Mouse (Mus musculus): ENCODE measurements around the gene Fbxw11. TPM values are rescaled to one million over a fixed set of nuclear protein-coding genes. Genes with fewer than 3 reads are reported as not detected.
"Not testable (repeated sequence)": the region's sequence is repeated elsewhere in the genome, so short reads cannot be mapped to it uniquely, and the experiment has no call there.

Gene Fbxw11
- polyA plus RNA-seq, 1 experiment: 122 TPM

DNA sequence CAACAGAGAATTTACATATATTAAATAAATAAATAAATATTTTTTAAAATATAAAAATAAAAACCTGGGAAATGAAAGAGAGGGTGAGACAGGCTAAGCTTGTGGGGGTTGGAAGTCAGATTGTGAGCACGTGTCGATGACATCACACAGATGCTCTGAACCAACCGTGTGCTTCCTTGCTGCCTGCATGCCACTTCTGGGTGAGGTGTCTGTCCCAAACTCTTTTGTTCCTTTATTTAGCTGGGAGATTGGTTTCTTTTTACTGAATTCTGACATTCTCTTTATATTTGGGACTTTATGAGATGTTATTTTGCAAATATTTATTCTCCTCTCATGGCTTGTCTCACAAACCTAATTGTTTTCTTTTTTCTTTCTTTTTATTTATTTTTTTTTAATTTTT lies 36.6 kb upstream of the Fbxw11 start:
- Histone ChIP-seq H3K27me3 (ENCODE audit: control insufficient read depth, insufficient read depth, low read length) (no peaks in the 10 kb centered on the region), H3K4me3 (replicated peaks; ENCODE audit: insufficient read depth, low read depth, low read length) (no peak overlapping the region), H3K4me1 (ENCODE audit: control insufficient read depth, insufficient read depth, low read length) (peaks cover 34% of the 10 kb centered on the region), H3K27ac (ENCODE audit: insufficient read depth, low read length) (no peak overlapping the region; the same call in 1 of the 2 replicates)
- TF ChIP-seq POLR2A (IDR thresholded peaks at IDR 0.05; ENCODE audit: borderline replicate concordance, insufficient read depth, low read length): no peak
- TF ChIP-seq CTCF (IDR thresholded peaks at IDR 0.05; ENCODE audit: borderline replicate concordance, insufficient read depth, low read depth, low read length): no peak
- WGBS: 84% methylated on average over 3 of the region's 3 CpGs
- no peak for DNase-seq

DNA sequence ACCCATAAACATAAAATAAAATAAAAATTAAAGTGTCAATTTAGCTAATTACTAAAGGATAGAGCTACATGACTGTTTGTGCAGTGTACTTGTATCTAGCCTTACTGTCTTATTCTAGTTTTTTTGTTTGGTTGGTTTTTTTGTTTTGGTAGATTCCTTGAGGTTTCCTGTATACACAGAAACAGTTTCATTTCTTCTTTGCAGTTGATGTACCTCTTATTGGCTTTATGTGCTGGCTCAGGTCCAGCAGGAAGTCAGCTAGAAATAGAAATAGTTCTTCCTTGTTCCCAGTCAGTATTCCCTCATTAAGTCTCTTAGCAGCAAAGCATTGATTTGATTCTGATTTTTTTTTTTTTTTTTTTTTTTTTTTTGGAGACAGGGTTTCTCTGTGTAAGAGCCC lies 35.2 kb upstream of the Fbxw11 start:
- TF ChIP-seq CTCF (IDR thresholded peaks at IDR 0.05; ENCODE audit: borderline replicate concordance, insufficient read depth, low read depth, low read length) (no peak), POLR2A (IDR thresholded peaks at IDR 0.05; ENCODE audit: borderline replicate concordance, insufficient read depth, low read length) (no peak)
- DNase-seq: no peak
- H3K4me1 ChIP-seq (ENCODE audit: control insufficient read depth, insufficient read depth, low read length): peaks cover 30% of the 10 kb centered on the region
- H3K27me3 ChIP-seq (ENCODE audit: control insufficient read depth, insufficient read depth, low read length): no peaks in the 10 kb centered on the region
- H3K27ac ChIP-seq (ENCODE audit: insufficient read depth, low read length): no peak overlapping the region
- H3K4me3 ChIP-seq (replicated peaks; ENCODE audit: insufficient read depth, low read depth, low read length): no peak overlapping the region

DNA sequence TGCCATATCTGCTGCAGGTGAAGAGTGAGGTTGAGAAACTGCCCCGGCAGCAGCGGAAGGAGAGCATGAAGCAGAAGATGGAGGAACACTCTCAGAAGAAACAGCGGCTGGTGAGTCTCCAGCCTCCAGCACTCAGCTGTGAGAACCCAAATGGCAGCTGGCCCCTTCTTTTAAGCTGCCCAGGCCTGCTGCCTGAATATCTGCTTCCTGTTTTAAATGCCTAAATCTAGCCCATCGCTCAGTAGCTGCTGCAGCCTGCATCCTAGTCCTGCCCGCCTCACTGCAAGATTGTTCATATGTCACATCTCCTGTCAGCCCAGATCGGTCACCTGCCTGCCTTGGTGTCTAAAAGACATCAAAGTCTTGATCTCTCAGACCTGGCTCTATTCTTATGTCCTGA lies 31.9 kb upstream of the Fbxw11 start:
- no peak for TF ChIP-seq CTCF (IDR thresholded peaks at IDR 0.05; ENCODE audit: borderline replicate concordance, insufficient read depth, low read depth, low read length)
- TF ChIP-seq POLR2A (IDR thresholded peaks at IDR 0.05; ENCODE audit: borderline replicate concordance, insufficient read depth, low read length): no peak
- Histone ChIP-seq H3K27me3 (ENCODE audit: control insufficient read depth, insufficient read depth, low read length) (no peaks in the 10 kb centered on the region), H3K4me3 (replicated peaks; ENCODE audit: insufficient read depth, low read depth, low read length) (no peak overlapping the region), H3K4me1 (ENCODE audit: control insufficient read depth, insufficient read depth, low read length) (peaks cover 17% of the 10 kb centered on the region), H3K27ac (ENCODE audit: insufficient read depth, low read length) (no peak overlapping the region; the same call in 1 of the 2 replicates)
- 77% methylated on average over 6 of the region's 6 CpGs for WGBS
- DNase-seq: no peak

DNA sequence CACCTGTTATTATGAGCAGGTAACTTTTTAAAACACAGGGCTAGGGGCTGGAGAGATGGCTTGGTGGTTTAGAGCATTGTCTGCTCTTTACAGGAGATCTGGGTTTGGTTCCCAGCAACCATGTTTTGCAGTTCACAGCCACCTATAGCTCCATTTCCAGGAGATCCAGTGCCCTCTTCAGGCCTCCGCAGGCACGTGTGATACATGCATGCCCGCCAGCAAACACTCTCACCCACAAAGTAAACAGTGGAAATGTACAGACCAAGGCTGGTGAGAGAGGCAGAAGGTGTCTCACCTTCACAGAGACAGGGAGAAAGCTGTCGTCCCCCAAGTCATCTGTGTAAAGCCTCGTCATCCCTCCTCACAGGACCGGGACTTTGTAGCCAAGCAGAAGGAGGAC lies 30.2 kb upstream of the Fbxw11 start:
- H3K27me3 ChIP-seq (ENCODE audit: control insufficient read depth, insufficient read depth, low read length): no peaks in the 10 kb centered on the region
- WGBS: 87% methylated on average over 6 of the region's 6 CpGs
- H3K4me3 ChIP-seq (replicated peaks; ENCODE audit: insufficient read depth, low read depth, low read length): no peak overlapping the region
- no peak for TF ChIP-seq CTCF (IDR thresholded peaks at IDR 0.05; ENCODE audit: borderline replicate concordance, insufficient read depth, low read depth, low read length)
- peaks cover 13% of the 10 kb centered on the region for H3K4me1 ChIP-seq (ENCODE audit: control insufficient read depth, insufficient read depth, low read length)
- no peak for DNase-seq
- no peak overlapping the region for H3K27ac ChIP-seq (ENCODE audit: insufficient read depth, low read length)

DNA sequence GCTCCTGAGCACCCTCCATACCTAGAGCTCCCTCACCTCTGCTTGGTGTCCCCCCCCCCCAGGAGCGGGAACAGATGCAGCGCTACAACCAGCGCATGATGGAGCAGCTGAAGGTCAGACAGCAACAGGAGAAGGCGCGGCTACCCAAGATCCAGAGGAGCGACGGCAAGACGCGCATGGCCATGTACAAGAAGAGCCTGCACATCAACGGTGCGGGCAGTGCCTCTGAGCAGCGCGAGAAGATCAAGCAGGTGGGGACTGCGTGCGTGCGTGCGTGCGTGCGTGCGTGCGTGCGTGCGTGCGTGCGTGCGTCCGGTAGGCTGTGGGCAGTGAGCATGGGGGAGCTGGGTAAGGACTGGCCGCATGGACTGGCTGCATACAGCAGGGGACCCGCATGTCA lies 28.1 kb upstream of the Fbxw11 start:
- no peaks in the 10 kb centered on the region for H3K27me3 ChIP-seq (ENCODE audit: control insufficient read depth, insufficient read depth, low read length)
- no peak for DNase-seq
- H3K4me1 ChIP-seq (ENCODE audit: control insufficient read depth, insufficient read depth, low read length): peaks cover 19% of the 10 kb centered on the region
- no peak overlapping the region for H3K4me3 ChIP-seq (replicated peaks; ENCODE audit: insufficient read depth, low read depth, low read length)
- no peak overlapping the region for H3K27ac ChIP-seq (ENCODE audit: insufficient read depth, low read length)
- WGBS: 94% methylated on average over 29 of the region's 29 CpGs
- TF ChIP-seq POLR2A (IDR thresholded peaks at IDR 0.05; ENCODE audit: borderline replicate concordance, insufficient read depth, low read length) (no peak), CTCF (IDR thresholded peaks at IDR 0.05; ENCODE audit: borderline replicate concordance, insufficient read depth, low read depth, low read length) (no peak)

DNA sequence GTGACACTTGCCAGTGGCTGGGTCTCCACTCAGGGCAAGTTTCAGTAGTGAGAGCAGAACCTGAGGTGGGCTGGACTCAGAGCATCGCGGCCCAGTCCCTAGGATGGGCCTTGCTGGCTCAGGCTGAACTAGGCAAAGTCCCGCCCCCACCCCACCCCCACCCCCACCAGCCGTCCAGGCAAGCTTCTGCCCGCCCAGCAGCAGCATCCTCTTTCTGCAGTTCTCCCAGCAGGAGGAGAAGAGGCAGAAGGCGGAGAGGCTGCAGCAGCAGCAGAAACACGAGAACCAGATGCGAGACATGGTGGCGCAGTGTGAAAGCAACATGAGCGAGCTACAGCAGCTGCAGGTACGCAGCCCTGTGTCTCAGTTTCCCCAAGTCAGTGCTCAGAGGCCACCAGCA lies 27.0 kb upstream of the Fbxw11 start:
- DNase-seq: no peak
- H3K27ac ChIP-seq (ENCODE audit: insufficient read depth, low read length): no peak overlapping the region
- TF ChIP-seq CTCF (IDR thresholded peaks at IDR 0.05; ENCODE audit: borderline replicate concordance, insufficient read depth, low read depth, low read length) (no peak), POLR2A (IDR thresholded peaks at IDR 0.05; ENCODE audit: borderline replicate concordance, insufficient read depth, low read length) (no peak)
- WGBS: 37% methylated on average over 11 of the region's 11 CpGs
- H3K4me1 ChIP-seq (ENCODE audit: control insufficient read depth, insufficient read depth, low read length): peaks cover 24% of the 10 kb centered on the region
- no peak overlapping the region for H3K4me3 ChIP-seq (replicated peaks; ENCODE audit: insufficient read depth, low read depth, low read length)
- H3K27me3 ChIP-seq (ENCODE audit: control insufficient read depth, insufficient read depth, low read length): no peaks in the 10 kb centered on the region

DNA sequence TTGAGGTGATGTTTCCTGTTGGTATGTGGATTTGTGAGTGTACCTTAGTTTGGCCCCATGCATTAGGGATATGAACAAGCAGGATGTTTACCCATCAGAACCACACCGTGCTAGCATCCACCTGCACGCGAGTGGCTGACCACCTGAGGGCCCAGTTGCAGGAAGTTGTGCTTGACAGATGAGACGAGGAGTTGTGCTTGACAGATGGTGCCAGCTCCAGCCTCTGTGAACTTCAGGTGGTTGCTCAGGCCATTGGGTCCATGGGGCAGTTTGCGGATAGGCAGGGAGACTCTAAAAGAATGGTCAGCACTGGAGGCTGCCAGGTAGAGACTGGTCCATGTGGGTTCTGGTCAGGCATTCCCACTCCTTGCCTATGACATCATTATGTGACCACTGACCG lies 26.4 kb upstream of the Fbxw11 start:
- peaks cover 26% of the 10 kb centered on the region for H3K4me1 ChIP-seq (ENCODE audit: control insufficient read depth, insufficient read depth, low read length)
- TF ChIP-seq CTCF (IDR thresholded peaks at IDR 0.05; ENCODE audit: borderline replicate concordance, insufficient read depth, low read depth, low read length) (no peak), POLR2A (IDR thresholded peaks at IDR 0.05; ENCODE audit: borderline replicate concordance, insufficient read depth, low read length) (no peak)
- H3K27me3 ChIP-seq (ENCODE audit: control insufficient read depth, insufficient read depth, low read length): no peaks in the 10 kb centered on the region
- DNase-seq: no peak
- 79% methylated on average over 6 of the region's 6 CpGs for WGBS
- H3K27ac ChIP-seq (ENCODE audit: insufficient read depth, low read length): no peak overlapping the region
- no peak overlapping the region for H3K4me3 ChIP-seq (replicated peaks; ENCODE audit: insufficient read depth, low read depth, low read length)

DNA sequence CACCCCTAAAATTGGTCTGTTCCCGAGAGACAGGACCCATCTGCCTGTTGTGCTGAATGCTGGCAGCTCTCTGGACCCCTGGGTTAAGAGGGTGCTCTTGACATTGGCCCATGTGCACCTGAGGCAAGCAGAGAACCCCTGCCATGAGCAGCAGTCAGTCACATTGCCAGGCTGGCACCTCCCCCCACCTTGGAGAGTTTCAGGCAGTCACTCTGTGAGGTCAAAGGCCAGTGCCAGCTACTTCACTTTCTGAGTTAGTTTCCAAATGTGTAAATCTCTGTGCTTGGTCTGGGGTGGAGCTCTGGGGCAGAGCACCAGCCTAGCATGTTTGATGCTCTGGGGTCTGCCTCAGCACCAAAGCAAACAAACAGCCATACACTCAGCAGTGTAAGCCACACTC lies 24.5 kb upstream of the Fbxw11 start:
- TF ChIP-seq POLR2A (IDR thresholded peaks at IDR 0.05; ENCODE audit: borderline replicate concordance, insufficient read depth, low read length) (no peak), CTCF (IDR thresholded peaks at IDR 0.05; ENCODE audit: borderline replicate concordance, insufficient read depth, low read depth, low read length) (no peak)
- WGBS: 84% methylated on average over 1 of the region's 1 CpGs

DNA sequence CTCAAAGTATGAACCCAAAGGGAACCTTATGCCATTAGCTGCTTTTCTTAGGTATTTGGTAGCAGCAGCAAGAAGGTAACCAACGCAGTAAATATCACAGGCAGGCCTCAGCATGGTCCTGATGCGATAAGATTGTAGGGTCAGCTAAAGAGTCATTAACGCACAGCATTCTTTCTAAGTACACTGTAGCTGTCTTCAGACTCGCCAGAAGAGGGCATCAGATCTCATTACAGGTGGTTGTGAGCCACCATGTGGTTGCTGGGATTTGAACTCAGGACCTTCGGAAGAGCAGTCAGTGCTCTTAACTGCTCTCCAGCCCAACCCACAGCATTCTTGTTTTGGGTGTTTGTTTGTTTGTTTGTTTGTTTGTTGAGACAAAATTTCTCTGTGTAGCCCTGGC lies 23.9 kb upstream of the Fbxw11 start:
- Histone ChIP-seq H3K4me1 (ENCODE audit: control insufficient read depth, insufficient read depth, low read length) (peaks cover 38% of the 10 kb centered on the region), H3K27ac (ENCODE audit: insufficient read depth, low read length) (peak overlapping the region; percentile 88)
- not testable (repeated sequence) for DNase-seq; H3K27me3 ChIP-seq (ENCODE audit: control insufficient read depth, insufficient read depth, low read length); H3K4me3 ChIP-seq (replicated peaks; ENCODE audit: insufficient read depth, low read depth, low read length)
- 89% methylated on average over 5 of the region's 5 CpGs for WGBS

More for the DNA sequence above, 24.5 kb upstream of the Fbxw11 start:
- H3K4me1 ChIP-seq (ENCODE audit: control insufficient read depth, insufficient read depth, low read length): peaks cover 37% of the 10 kb centered on the region
- H3K27me3 ChIP-seq (ENCODE audit: control insufficient read depth, insufficient read depth, low read length): no peaks in the 10 kb centered on the region
- H3K27ac ChIP-seq (ENCODE audit: insufficient read depth, low read length): no peak overlapping the region
- H3K4me3 ChIP-seq (replicated peaks; ENCODE audit: insufficient read depth, low read depth, low read length): no peak overlapping the region
- no peak for DNase-seq

Measured in cerebellum, adult 2 months (tissue).